Mouse (Mus musculus) right cerebral cortex, adult 18-20 months (tissue): ENCODE data around the gene Idh3a.
"Not testable (repeated sequence)": the region's sequence is repeated elsewhere in the genome, so short reads cannot be mapped to it uniquely, and the experiment has no call there.

ENCODE experiments used
- DNase-seq: peaks from one replicate; pipeline ENCODE4 v3.0.0; 2022; ENCODE audit warnings: mixed read lengths

The Idh3a gene

GRCm38 (mm10) chr9:54586199-54587061 lies at the start of gene Idh3a:
Gene Idh3a, plus strand, starts transcription at chr9:54586334.
- DNase-seq = peak; percentile 98

GRCm38 (mm10) chr9:54537030-54537429 lies 49.1 kb upstream of the Idh3a start:
- peak; percentile 39 for DNase-seq

GRCm38 (mm10) chr9:54537480-54537879 lies 48.7 kb upstream of the Idh3a start:
- DNase-seq = no peak

- DNase-seq = no peak
Observed at GRCm38 (mm10) chr9:54538244-54538643, 47.9 kb upstream of the Idh3a start.

- no peak for DNase-seq
Observed at GRCm38 (mm10) chr9:54538684-54539083, 47.5 kb upstream of the Idh3a start, which contains the start of gene Sh2d7. Gene Sh2d7, plus strand, starts transcription at chr9:54538984.

- DNase-seq = no peak
Observed at GRCm38 (mm10) chr9:54540801-54541200, 45.3 kb upstream of the Idh3a start.

GRCm38 (mm10) chr9:54544212-54544953 lies 41.8 kb upstream of the Idh3a start:
- no peak for DNase-seq

- DNase-seq = no peak
Observed at GRCm38 (mm10) chr9:54544954-54545315, 41.2 kb upstream of the Idh3a start.

- peak; percentile 54 for DNase-seq
Observed at GRCm38 (mm10) chr9:54547536-54547935, 38.6 kb upstream of the Idh3a start.

GRCm38 (mm10) chr9:54549433-54549832 lies 36.7 kb upstream of the Idh3a start:
- DNase-seq = no peak

- peak; percentile 53 for DNase-seq
Observed at GRCm38 (mm10) chr9:54552409-54552808, 33.7 kb upstream of the Idh3a start.

- DNase-seq = no peak
Observed at GRCm38 (mm10) chr9:54555044-54555443, 31.1 kb upstream of the Idh3a start.

- no peak for DNase-seq
Observed at GRCm38 (mm10) chr9:54558731-54559130, 27.4 kb upstream of the Idh3a start.

- DNase-seq = peak; percentile 73
Observed at GRCm38 (mm10) chr9:54559771-54560471, 26.2 kb upstream of the Idh3a start, which contains the start of gene Cib2. Gene Cib2, minus strand, starts transcription at chr9:54560218.

GRCm38 (mm10) chr9:54560831-54561601 lies 25.1 kb upstream of the Idh3a start:
- no peak for DNase-seq

GRCm38 (mm10) chr9:54566958-54567357 lies 19.2 kb upstream of the Idh3a start:
- no peak for DNase-seq

- no peak for DNase-seq
Observed at GRCm38 (mm10) chr9:54568732-54569131, 17.4 kb upstream of the Idh3a start.

- DNase-seq = no peak
Observed at GRCm38 (mm10) chr9:54571130-54571839, 14.8 kb upstream of the Idh3a start.

GRCm38 (mm10) chr9:54583712-54584111 lies 2.4 kb upstream of the Idh3a start:
- no peak for DNase-seq

GRCm38 (mm10) chr9:54584127-54584526 lies 2.0 kb upstream of the Idh3a start:
- not testable (repeated sequence) for DNase-seq

GRCm38 (mm10) chr9:54585839-54586198 lies 315 bp upstream of the Idh3a start:
- no peak for DNase-seq

- DNase-seq = no peak
Observed at GRCm38 (mm10) chr9:54587863-54588262, 1.7 kb downstream of the Idh3a start.
